Mouse (Mus musculus): Measurements from ENCODE around the gene Vwa2.

The Vwa2 gene

DNA sequence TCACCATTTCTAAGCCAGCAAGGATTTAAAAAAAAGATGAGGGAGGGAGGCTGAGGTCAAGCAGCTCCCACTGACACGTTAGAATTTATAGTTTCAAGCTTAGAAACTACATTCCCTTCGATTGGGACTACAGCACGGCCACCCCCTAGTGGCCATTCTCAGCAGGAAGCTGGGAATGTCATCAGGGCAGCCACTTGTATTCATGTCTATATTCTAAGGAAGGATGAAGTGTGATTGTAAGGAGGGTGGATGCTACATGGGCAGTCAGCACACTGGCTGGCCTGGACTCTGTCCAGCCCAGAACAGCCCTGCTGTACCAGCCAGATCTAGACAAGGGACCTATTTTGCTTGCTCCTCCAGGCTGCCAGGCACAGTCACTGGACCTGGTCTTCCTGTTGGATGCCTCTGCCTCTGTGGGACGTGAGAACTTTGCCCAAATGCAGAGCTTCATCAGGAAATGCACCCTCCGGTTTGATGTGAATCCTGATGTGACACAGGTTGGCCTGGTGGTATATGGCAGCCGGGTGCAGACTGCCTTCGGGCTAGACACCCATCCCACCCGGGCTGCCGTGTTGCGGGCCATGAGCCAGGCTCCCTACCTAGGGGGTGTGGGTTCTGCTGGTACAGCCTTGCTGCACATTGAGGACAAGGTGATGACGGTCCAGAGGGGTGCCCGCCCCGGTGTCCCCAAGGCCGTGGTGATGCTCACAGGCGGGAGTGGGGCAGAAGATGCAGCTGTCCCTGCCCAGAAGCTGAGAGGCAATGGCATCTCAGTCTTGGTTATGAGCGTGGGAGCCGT is 34.6 kb downstream of the Vwa2 start:
- DNase-seq (ENCODE audit: low spot score in 2 of 2) = no peak

DNA sequence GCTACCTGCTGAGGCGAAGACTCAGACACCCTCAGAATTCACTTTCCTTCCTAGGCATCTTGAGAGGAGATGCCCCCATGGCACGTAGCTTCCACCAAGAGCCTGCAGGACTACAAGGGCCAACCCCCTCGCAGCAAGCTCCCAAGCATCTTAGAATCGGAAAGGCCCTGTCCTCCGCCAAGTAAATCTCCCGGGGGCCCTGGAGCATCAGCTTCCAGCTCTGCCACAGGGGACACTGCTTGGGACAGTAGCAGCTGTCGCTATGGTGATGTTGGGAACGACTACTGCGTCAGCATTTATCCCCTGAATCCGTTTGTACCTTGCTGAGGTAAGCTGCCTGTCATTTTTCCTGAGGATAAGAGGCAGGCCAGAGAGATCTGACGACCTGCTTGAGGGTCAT is 36.5 kb downstream of the Vwa2 start:
- DNase-seq (ENCODE audit: low spot score in 2 of 2) = no peak

DNA sequence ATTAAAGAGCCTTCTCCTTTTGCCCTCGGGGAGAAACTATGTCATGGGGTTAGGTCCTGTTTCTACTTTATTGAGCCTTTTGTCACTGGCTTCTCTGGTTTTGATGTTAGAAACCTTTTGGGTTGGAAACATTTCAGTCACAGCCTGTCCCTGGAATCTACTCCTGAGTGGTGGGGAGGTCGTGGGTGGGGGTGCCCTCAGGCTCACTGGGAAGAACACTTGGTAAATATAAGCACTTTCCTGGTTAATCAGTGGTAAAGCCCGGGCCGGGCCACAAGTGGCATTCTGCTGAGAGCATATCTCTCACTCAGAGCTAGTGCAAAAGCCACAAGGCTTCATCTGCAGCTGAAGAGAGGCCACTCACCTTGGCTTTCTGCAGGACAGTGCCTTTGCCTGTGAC is 39.7 kb downstream of the Vwa2 start:
- DNase-seq (ENCODE audit: low spot score in 2 of 2) = no peak

DNA sequence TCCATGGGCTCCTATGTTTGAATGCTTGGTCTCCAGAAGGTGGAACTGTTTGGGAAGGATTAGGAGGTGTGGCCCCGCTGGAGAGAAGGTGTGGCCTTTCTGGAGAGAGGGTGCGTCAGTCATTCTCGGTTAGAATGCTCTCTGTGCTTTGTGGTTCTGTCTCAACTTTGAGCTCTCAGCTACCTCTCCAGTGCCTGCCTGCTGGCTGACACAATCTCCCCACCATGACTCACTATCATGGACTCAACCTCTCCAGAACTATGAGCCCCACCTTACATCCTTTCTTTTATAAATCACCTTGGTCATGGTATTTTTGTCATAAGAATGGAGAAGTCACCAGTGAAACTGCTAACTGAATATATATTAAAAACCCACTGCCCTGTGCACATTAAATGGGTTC is 40.6 kb downstream of the Vwa2 start:
- DNase-seq (ENCODE audit: low spot score in 2 of 2) = no peak

DNA sequence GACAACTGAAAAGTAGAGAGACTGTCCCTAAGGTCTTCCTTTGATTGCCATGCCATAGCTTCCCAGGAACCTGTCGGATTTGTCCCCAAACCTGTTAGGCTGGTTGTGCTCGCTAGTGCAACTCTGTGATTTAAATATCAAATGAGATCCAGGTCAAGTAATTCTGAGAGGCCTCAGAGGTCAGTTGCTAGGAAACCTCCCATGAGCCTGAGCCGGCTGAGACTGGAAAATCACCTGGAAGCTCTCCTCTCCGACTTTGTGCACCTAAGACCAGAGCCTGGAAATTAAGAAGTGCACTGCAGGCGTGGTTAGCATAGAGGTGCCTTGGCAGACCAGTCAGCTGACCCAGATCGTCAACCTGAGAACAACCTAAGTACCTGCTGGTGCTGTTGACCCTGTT is 41.0 kb downstream of the Vwa2 start:
- no peak for DNase-seq (ENCODE audit: low spot score in 2 of 2)

DNA sequence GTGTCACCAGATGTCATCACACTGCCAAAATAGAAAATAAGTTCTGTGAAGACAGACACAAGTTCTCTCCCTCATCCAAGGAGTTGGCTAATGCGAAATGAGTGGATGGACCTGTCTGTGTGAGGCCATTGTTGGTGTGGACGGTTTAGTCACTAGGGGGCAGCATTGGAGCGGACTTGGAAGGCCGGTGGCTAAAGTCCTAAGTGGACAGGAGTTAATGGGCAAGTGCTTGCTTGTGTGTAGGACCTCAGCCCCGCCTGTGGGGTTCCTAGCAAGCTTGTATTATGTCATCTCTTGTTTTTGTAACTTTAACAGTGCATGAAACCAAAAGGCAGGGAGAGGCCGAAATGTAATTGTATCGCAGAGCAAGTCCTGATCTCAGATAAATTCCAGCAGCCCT is 45.6 kb downstream of the Vwa2 start:
- DNase-seq (ENCODE audit: low spot score in 2 of 2) = peak; percentile 69 to 87

DNA sequence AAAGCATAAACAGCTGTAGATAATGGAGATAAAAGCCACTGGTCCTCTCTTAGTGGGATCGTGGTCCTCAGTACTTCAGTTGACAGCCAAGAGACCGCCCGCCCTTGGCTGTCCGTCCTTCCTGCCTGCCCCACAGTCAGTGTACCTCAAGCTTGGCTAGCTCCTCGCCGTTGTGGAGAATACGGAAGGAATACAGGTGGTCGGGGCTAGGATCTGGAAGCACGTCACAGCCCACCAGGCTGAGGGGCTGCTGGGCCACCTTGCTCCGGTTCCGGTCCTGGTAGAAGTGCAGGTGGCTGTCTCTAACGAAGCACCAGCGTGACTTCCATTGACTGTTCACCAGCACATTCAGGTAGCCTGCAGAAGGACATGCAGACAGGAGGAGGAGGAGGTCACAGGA is 46.2 kb downstream of the Vwa2 start:
- DNase-seq (ENCODE audit: low spot score in 2 of 2) = no peak

DNA sequence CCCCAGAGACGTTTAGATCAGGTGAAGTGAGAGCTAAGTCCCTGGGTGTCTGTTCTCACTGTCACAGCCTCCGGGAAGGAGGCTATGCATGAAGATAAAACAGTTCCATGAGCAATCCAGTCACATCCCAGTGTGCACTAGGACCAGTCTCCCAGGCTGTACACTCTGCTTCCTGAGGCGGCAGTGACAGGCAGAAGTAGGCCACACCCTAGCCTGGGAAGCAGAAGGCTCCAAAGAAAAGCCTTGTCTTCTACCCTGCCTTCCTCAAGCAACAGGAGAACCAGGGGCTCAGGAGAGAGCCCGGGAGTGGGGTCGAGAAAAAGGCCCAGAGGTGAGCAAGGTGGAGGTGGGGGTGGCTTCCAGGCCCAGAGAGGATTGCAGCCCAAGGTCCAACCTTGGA is 47.7 kb downstream of the Vwa2 start:
- DNase-seq (ENCODE audit: low spot score in 2 of 2) = no peak

DNA sequence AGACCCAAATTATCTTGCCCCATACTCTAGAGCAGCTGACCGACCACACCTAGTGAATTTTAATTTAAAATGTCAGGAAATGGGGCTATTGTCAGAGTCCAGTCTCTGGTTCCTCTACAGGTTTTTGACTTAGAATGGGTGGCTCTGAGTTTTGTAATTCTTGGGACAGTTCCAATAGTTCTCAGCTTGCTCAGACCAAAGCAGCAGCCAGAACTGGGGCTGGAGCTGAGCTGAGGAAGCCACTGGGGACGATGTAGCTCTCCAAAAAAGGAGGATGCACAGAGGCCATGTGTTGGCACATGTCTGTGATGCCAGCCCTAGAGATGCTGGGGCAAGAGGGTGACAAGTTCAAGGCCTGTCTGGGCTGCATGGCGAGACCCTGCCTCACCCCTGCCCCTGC is 55.3 kb downstream of the Vwa2 start:
- DNase-seq (ENCODE audit: low spot score in 2 of 2) = no peak

DNA sequence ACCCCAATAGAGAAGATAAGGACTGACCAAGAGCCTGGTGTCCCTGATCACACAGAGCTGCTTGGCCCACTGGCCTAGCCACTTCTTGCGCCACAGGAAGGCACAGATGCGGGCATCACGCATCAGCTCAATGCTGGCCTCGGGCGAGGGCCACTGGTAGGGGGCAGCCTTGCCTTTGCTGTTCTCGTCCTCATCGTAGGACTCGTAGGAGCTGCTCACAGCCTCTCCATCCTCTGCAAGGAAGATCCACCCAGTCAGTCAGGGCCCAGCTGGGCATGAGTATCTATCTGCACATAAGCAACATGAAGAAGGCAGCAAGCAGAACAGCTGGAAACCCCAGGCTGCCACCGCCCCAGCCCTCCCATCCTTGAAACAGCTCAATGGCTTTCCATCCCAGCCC is 56.0 kb downstream of the Vwa2 start:
- no peak for DNase-seq (ENCODE audit: low spot score in 2 of 2)

DNA sequence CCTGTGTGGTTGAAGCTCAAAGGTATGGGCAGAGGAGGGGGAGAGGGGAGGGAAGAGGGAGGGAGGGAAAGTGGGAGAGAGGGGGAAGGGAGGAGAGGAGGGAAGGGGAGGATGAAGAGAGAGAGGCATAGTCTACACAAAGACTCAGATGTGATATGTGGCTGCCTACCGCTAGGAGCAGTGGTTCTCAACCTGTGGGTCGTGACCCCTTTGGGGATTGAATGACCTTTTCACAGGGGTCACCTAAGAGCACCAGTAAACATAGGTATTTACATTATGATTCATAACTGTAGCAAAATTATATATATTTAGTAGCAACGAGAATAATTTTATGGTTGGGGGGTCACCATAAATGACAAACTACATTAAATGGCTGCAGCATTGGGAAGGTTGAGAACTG is 59.8 kb downstream of the Vwa2 start:
- no peak for DNase-seq (ENCODE audit: low spot score in 2 of 2)

DNA sequence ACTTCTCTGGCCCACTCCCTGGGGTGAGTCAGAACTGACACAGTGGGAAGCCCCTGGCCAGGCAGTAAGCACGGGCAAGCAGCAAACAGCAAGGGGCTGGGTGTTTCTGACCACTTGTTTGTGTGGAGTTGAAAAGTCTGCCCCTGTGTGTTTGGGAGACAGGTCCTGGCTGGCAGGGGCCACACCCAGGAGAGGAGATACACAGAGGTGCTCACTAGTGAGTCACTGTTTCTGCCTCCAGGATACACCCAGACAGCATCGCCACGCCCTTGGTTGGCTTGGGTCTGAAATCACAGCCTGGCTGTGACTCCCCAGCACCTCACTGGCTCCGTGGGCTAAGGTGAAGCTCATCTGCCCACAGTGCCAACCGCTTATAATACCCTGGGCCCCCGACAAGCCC is 61.1 kb downstream of the Vwa2 start:
- peak; percentile 36 to 56 for DNase-seq (ENCODE audit: low spot score in 2 of 2)

DNA sequence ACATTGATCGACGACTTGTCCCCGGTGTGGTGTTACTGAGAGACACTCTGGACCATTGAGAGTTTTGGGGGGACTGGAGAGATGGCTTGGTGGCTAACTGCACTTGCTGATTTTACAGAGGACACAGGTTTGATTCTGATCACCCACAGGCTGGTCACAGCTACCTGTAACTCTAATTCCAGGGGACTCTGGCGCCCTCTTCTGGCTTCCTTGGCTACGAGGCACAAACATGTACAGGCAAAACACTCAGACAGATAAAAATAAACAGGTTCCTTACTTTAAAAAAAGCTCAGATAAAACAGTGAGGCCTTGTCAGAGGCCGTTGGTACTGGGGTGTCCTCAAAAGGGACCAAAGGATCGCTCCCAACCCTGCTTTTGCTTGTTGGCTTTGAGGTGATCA is 61.7 kb downstream of the Vwa2 start:
- DNase-seq (ENCODE audit: low spot score in 2 of 2) = no peak

DNA sequence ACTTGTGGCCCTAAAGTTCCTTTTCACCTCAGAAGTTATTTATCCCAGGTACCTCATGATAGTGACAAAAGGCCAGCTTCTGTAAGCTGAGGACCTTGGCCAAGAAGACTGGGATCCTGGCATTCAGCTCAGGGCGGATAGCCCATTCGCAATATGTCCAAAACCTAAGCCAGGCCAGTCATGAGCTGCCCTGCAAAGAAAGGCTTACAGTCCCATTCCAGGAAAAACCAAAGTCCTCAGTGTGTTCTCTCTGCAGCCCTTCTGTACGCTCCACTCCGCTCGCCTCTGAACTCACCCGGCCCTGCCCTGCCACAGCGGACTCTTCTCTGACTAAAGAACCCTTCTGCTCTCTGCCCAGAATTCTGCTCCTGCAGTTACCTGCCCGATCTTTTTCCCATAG is 62.2 kb downstream of the Vwa2 start:
- no peak for DNase-seq (ENCODE audit: low spot score in 2 of 2)

DNA sequence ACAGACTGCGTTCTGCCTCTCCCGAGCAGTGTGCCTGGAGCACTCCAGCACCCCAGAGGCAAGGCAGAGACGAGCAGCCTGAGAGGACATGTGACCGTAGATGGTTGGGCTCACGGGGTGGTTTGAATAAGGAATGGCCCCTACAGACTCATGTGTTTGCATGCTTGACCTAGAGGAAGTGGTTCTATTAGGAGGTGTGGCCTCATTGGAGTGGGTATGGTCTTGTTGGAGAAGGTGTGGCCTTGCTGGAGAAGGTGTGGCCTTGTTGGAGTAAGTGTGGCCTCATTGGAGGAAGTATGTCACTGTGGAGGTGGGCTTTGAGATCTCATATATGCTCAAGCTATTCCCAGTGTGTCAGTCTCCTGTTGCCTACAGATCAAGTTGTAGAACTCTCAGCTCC is 63.9 kb downstream of the Vwa2 start:
- DNase-seq (ENCODE audit: low spot score in 2 of 2) = no peak

DNA sequence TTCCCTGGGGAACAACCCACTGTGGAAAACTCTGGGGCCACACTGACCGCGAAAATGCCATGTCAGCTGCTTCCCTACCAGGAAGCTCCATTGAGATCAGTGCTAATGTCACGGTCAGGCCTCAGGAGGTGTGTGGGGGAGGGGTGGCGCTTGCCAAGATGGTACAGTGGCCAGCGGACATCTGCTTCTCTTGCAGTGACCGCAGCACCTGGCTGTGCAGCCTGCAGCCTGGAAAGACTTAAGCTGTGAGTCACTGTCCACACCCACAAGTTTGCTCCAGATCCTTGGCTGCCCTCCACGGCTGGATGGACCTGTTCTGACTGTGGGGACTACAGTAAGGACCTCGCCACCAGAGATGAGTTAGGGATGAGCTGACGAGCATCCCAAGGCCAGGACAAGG is 65.8 kb downstream of the Vwa2 start:
- peak; percentile 52 to 79 for DNase-seq (ENCODE audit: low spot score in 2 of 2)

DNA sequence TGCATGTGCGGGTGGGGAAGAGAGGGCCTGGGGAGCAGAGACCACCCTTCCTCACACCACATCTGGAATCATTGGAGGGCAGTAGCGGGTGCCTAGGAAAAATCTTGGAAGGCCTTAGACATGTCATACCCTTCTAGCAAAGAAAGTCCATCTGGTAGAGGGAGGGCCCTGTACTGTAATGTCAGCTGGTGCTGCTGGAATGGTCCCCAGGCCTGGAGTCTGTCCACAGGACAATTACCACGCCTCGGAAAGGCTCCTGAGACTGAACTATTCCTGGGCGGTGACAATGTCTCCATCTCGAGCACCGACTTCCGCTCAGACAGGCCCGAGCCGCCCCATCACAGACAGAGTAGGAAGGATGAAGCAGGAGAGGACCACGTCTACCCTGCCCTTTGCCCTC is 66.5 kb downstream of the Vwa2 start:
- DNase-seq (ENCODE audit: low spot score in 2 of 2) = peak in 1 of 2 experiments; percentile 28

DNA sequence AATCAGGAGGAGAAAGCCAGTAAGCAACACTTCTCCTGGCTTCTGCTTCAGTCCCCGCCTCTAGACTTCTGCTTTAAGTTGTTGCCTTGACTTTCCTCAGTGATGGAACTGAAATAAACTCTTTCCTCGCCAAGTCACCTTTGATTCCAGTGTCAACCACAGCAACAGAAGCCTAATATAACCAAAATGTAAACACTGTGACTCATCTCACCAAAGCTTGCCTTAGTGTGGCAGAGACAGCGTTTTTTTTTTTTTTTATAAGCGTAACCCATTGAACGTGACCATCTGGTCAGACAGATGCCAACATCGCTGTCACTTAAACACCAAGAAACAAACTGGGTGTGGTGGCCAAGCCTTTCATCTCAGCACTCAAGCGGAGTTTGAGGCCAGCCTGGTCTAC is 68.2 kb downstream of the Vwa2 start:
- no peak for DNase-seq (ENCODE audit: low spot score in 2 of 2)

DNA sequence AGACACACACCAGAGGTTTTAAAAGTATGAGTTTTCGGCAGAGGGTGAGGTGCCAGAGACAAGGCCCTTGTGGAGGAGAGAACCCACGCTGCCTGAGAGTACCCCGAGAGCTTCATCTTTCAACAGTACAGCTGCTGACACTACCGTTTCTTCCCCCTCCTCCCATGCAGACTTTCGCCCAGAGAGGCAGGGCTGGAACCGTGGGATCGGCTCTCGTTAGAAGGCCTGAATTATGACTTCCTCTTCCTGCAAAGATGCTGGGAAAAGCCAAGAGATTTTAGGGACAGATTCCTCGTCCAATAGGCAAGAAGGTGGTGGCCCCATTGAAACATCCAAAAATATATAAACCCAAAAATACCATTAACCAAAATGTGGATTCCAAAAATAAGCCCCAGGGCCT is 70.2 kb downstream of the Vwa2 start:
- DNase-seq (ENCODE audit: low spot score in 2 of 2) = no peak

DNA sequence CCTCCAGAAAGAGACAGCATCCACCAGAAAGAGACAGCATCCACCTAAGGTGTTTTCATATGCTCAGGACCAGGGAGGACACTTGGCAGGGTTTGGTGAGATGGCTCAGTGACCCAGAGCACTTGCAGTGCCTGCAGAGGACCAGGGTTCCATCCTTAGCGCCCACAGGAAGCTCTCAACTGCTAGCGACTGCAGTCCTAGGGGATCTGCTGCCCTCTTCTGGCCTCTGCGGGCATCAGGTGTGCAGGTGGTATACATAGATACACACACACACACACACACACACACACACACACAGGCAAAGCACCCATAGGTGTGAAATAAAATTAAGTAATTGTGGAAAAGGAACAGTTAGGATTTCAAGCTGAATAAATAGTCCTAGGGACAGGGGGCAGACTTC is 70.8 kb downstream of the Vwa2 start:
- no peak for DNase-seq (ENCODE audit: low spot score in 2 of 2)

DNA sequence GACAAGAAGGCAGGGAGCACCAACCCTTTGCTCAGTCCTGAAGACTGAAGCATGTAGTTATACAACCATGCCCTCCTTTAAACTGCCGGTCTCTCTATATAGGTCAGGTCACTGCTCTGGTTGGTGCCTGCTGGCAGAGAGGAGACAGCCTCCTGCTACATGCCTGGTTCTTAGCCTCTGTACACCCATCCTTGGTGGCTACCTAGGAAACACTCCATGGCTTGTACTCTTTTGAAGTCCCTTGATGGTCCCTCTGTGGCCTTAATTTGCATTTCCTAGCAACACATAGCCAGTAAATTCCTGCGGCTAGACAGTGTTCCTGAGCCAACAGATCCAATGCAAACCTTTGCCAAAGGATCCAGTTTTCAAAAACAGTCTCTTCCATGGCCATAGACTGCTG is 71.6 kb downstream of the Vwa2 start:
- DNase-seq (ENCODE audit: low spot score in 2 of 2) = no peak

DNA sequence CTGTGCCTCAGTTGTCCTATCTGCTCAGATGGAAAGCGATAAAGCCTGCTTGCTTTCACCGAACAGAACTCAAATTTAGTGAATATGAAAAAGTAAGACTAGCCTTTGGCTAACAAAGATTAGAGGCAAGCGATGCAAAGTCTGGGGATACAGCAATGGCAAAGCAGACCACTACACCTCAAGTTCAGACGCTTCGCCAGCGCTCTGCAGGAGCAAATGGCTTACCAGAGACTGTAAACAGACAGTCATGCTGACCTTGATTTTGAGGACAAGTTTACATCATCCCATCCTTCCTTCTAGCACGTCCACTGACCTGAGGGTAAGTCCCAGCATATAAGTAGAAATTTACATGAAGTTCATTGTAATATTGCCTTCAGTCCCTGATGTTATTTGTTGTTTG is 72.2 kb downstream of the Vwa2 start:
- no peak for DNase-seq (ENCODE audit: low spot score in 2 of 2)

DNA sequence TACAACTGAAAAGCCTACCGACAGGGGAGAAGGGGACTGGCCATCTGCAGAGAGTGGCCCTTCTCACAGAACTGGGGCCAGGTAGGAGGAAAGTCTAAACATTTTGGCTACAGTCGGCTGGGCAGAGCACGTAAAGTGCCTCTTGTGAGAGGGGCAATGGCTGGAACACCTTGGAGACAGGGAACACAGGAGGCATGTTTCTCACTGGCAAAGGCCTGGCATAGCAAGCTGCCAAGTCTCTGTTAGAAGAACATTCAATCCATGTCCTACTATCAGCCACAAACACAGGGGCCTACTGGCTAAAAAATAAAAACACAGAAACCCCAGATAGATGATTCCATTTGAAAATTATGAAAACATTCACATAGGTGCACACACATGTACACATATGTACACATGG is 72.7 kb downstream of the Vwa2 start:
- no peak for DNase-seq (ENCODE audit: low spot score in 2 of 2)

DNA sequence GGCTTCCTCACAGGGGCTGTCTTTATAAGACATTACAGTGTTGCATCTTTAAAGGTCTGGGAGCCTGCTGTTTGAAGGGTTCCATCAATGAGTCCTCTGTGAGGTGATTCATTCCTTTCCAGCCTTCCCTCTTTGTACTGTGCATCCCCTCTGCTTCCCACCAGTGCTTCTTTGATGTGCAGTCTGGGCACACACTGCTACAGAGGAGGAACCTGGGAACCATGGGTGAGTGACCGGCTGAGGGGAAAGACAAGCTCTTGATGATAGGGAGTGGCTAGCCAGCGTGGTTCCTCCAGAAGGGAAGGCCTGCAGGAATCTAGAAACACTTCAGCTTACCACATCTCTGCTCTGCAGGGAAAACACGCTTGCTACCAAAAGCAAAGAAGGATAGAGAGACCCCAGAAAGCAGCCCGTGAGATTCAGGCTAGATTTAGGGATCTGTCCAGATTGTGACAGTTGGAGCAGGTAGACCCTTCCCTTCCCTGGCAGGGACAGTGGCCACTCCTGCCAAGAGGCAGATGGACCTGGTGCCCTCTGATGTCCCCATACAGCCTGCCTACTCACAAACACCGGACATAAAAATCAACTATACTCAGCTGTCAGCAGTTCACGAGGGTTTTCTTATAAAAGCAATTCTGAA is 74.0 kb downstream of the Vwa2 start:
- DNase-seq (ENCODE audit: low spot score in 2 of 2) = no peak
